Mouse (Mus musculus): Measurements from ENCODE around the gene E030018B13Rik. TPM values are rescaled to one million over a fixed set of nuclear protein-coding genes. Genes with fewer than 3 reads are reported as not detected.
A peak's percentile ranks its signal among the peaks of the same experiment; 100 is the strongest.

Gene E030018B13Rik
- polyA plus RNA-seq, 1 experiment from 2014 or later: 0.20 TPM

DNA sequence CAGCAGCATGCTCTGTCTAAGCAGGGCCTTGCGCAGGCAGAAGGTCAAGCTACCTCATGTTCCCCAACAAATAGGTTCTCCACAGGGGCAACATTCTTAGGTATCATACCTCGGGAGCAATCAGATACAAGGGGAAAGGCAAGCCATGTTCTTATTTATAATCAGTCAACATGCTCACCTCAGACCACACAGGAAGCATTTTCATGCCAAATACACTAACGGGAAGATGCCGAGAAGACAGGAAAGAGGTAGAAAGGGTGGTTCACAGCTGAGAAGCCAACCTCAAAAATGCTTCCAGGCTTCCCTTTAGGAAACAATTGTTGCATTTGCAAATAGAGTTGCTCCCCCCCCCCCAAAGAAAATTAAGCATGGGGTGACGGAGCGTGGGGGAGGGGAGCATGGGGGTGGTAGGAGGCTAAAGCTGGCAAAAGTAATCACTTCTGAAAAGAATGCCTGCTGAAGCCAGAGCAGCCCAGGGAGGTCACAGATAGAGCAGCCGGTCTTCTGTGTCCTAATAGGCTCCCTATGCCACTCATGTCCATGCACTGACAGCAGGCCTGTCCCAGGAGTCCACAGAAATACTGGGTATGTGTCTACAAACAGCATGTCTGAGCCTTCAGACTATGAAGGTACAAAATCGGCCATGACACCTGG, 5.4 kb downstream of the E030018B13Rik start:
- Histone ChIP-seq H3K9ac (no peak overlapping the region), H3K27ac (no peak overlapping the region), H3K4me3 (no peak overlapping the region), H3K27me3 (no peaks in the 10 kb centered on the region), H3K4me2 (no peak overlapping the region), H3K9me3 (replicated peaks) (no peaks in the 10 kb centered on the region), H3K36me3 (no peaks in the 10 kb centered on the region), H3K4me1 (replicated peaks) (peaks cover 76% of the 10 kb centered on the region)
- WGBS: 66% methylated on average over 8 of the region's 8 CpGs
- ATAC-seq (replicated peaks; ENCODE audit: insufficient number of reproducible peaks, insufficient read depth, low FRiP score, low read depth): no peak

DNA sequence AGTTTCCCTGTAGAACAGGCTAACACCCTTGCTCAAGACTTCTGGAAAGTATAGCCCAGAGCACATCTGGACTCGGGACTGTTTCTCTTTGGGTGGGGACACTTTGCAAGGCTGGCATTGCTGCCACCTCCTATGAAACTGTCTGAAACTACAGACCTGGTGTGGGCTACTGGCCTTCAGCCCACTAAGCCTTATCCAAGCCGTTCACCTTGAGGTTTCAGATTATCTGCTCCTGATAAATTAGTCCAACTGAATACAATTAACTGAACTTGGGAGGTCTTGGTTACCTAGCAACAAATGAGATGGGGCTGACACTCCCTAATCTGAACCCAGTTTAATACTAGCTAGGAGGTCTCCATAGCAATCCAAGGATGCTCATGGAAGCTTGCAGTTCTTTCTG, 5.9 kb downstream of the E030018B13Rik start:
- H3K4me2 ChIP-seq: no peak overlapping the region
- no peak overlapping the region for H3K27ac ChIP-seq
- no peak overlapping the region for H3K9ac ChIP-seq
- H3K4me1 ChIP-seq (replicated peaks): peaks cover 77% of the 10 kb centered on the region
- ATAC-seq (replicated peaks; ENCODE audit: insufficient number of reproducible peaks, insufficient read depth, low FRiP score, low read depth): no peak
- H3K36me3 ChIP-seq: no peaks in the 10 kb centered on the region
- no peak overlapping the region for H3K4me3 ChIP-seq
- WGBS: 68% methylated on average over 2 of the region's 2 CpGs
- no peaks in the 10 kb centered on the region for H3K27me3 ChIP-seq
- H3K9me3 ChIP-seq (replicated peaks): no peaks in the 10 kb centered on the region

DNA sequence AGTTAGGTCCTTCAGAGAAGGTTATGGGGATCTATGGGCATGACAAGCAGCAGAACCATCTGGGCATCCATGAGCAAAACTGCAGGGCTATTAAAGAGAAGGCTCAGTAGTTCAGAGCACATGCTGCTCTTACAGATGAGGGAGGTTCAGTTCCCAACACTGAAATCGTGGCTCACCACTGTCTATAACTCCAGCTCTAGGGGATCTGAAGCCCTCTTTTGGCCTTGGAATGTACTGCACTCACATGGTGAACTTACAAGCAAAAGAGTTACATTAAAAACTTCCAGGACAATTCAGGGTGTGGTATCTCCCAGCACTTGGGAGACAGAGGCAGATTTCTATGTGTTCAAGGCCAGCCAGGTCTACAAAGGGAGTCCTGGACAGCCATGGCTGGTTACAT, 6.3 kb downstream of the E030018B13Rik start:
- peaks cover 76% of the 10 kb centered on the region for H3K4me1 ChIP-seq (replicated peaks)
- H3K4me3 ChIP-seq: no peak overlapping the region
- no peaks in the 10 kb centered on the region for H3K27me3 ChIP-seq

DNA sequence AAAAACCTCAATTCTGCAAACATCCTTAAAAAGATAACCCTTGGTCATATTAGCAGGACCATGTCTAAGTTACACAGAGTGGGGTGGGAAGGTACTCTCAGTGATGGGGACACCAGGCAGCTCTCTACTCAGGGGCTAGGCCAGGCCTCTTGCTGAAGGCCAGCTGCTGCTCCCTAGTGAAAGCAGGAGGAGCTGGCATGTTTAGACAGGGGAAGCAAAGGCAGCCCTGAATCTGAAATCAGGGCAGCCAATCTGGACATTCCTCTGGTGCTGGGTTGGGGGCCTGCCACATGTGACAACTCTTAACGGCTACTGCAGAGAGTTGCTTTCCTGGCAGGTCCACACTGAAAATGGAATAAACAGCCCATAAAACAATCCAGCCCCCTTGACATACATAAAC, 7.5 kb downstream of the E030018B13Rik start:
- H3K9ac ChIP-seq: no peak overlapping the region
- no peak overlapping the region for H3K4me3 ChIP-seq

More for the DNA sequence above, 6.3 kb downstream of the E030018B13Rik start:
- Histone ChIP-seq H3K36me3 (no peaks in the 10 kb centered on the region), H3K27ac (no peak overlapping the region), H3K9ac (no peak overlapping the region), H3K4me2 (no peak overlapping the region), H3K9me3 (replicated peaks) (no peaks in the 10 kb centered on the region)
- ATAC-seq (replicated peaks; ENCODE audit: insufficient number of reproducible peaks, insufficient read depth, low FRiP score, low read depth): no peak
- WGBS: 84% methylated on average over 1 of the region's 1 CpGs

DNA sequence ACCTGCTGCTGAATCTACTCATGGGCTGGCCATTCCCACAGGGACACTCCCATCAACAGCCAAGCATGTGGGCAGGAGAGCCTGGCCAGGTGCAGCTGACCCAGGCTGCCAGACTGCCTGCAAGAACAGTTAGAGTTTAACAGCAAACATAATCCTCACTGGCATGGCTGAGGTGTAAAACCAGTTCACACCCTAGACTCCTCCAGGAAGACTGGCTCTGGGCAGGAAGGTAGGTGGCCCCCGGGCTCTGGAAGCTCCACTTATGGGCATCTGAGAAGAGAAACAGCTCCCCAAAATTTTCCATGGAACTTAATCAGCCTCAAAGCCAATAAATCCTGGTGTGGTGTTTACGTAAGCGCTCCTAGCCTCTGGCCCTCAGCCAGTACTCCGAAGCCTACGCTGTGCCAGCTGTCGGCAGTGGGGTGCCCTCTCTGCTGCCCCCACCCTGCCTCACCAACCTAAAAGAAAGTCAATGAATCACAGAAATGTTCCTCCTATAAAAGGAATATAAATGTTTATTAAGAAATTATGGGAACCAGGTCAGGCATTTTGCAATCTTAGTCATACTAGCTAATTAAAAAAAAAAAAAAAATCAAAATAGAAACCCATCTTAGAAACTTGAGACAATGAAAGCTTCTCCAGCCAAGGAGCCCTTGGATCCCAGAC, 8.2 kb downstream of the E030018B13Rik start:
- peak overlapping the region; percentile 69 for H3K27ac ChIP-seq
- H3K36me3 ChIP-seq: no peaks in the 10 kb centered on the region
- no peaks in the 10 kb centered on the region for H3K9me3 ChIP-seq (replicated peaks)
- no peak overlapping the region for H3K4me3 ChIP-seq
- no peak; the same call in 1 of the 2 replicates for ATAC-seq (replicated peaks; ENCODE audit: insufficient number of reproducible peaks, insufficient read depth, low FRiP score, low read depth)
- no peak overlapping the region for H3K9ac ChIP-seq
- 41% methylated on average over 6 of the region's 6 CpGs for WGBS
- peak overlapping the region; percentile 27; the same call in 1 of the 2 replicates for H3K4me2 ChIP-seq
- no peaks in the 10 kb centered on the region for H3K27me3 ChIP-seq
- peaks cover 71% of the 10 kb centered on the region for H3K4me1 ChIP-seq (replicated peaks)

More for the DNA sequence above, 7.5 kb downstream of the E030018B13Rik start:
- no peaks in the 10 kb centered on the region for H3K36me3 ChIP-seq
- peaks cover 71% of the 10 kb centered on the region for H3K4me1 ChIP-seq (replicated peaks)
- no peaks in the 10 kb centered on the region for H3K27me3 ChIP-seq
- H3K27ac ChIP-seq: peak overlapping the region; percentile 69; the same call in 1 of the 2 replicates
- no peak for ATAC-seq (replicated peaks; ENCODE audit: insufficient number of reproducible peaks, insufficient read depth, low FRiP score, low read depth)
- H3K9me3 ChIP-seq (replicated peaks): no peaks in the 10 kb centered on the region
- no peak overlapping the region for H3K4me2 ChIP-seq
- WGBS: 50% methylated on average over 1 of the region's 1 CpGs

DNA sequence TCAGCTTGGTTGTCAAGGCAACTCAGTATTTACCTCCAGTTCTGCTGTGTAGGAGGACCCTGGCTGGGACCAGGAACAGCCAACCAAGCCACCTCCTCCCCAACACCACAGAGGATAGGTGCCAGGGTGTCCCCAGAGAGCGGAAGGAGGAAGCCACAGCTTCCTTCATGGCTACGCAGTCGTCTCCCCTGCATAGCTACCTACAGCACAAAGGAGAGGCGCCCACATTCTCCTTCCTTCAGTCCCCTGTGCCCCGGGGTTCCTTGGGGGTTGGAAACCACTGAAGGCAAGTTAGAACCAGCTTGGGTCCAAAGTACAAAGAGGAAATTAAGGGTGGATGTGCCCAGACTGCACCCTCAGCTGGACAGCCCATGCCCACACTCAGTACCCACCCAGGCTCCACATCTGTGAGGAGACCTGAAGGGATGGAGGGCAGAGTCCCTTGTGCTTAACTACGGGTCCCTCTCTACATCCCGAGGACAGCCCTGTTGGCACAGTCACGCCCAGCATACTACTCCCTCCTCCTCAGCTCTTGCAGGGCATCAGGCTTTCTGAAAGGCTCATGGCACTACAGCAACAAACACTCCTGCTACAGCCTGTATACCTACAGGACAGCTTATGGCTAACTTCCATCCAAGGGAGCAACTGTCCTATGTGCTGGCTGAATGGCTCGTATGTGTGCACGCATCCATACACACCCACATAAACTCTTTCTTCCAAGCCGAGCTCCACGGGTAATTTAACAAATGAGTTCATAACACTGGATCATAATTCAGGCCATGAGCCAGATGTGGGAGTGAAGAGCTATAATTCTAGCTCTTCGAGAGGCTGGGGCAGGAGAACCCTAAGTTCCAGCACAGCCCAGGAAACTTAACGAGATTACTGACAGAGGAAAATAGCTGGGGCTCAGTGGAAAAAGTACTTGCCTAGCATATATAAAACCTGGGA, 9.0 kb downstream of the E030018B13Rik start:
- no peaks in the 10 kb centered on the region for H3K9me3 ChIP-seq (replicated peaks)
- H3K27ac ChIP-seq: peak overlapping the region; percentile 61
- no peak overlapping the region; the same call in 1 of the 2 replicates for H3K4me2 ChIP-seq
- H3K27me3 ChIP-seq: no peaks in the 10 kb centered on the region
- peaks cover 63% of the 10 kb centered on the region for H3K4me1 ChIP-seq (replicated peaks)
- no peaks in the 10 kb centered on the region for H3K36me3 ChIP-seq
- no peak for ATAC-seq (replicated peaks; ENCODE audit: insufficient number of reproducible peaks, insufficient read depth, low FRiP score, low read depth)
- WGBS: 59% methylated on average over 14 of the region's 14 CpGs
- no peak overlapping the region for H3K4me3 ChIP-seq
- H3K9ac ChIP-seq: no peak overlapping the region

DNA sequence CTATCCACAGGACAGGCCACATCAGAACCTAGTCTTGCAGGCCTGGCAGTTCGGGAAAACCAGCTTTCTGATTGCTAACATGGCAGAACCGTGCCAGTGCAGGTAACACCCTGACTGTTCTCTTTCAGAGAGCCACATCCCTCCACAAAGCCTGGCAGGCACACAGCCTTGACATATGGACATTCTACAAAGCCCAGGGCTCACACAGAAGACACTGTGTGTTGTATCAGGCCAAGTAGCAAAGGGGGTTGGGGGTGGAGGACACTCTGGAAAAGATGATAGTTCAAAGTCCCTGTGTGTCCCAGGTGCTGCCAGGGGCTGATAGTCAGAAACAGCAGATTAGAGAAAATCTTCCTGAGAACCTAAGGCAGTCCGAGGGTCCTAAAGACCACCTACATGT, 9.8 kb downstream of the E030018B13Rik start:
- Histone ChIP-seq H3K9ac (no peak overlapping the region), H3K27ac (0 out of 2 replicates have a peak overlapping the region, but pooled peaks have one; percentile 26), H3K27me3 (no peaks in the 10 kb centered on the region), H3K4me3 (no peak overlapping the region), H3K4me2 (no peak overlapping the region), H3K36me3 (no peaks in the 10 kb centered on the region), H3K9me3 (replicated peaks) (no peaks in the 10 kb centered on the region), H3K4me1 (replicated peaks) (peaks cover 55% of the 10 kb centered on the region)
- no peak for ATAC-seq (replicated peaks; ENCODE audit: insufficient number of reproducible peaks, insufficient read depth, low FRiP score, low read depth)
- 81% methylated on average over 3 of the region's 3 CpGs for WGBS

DNA sequence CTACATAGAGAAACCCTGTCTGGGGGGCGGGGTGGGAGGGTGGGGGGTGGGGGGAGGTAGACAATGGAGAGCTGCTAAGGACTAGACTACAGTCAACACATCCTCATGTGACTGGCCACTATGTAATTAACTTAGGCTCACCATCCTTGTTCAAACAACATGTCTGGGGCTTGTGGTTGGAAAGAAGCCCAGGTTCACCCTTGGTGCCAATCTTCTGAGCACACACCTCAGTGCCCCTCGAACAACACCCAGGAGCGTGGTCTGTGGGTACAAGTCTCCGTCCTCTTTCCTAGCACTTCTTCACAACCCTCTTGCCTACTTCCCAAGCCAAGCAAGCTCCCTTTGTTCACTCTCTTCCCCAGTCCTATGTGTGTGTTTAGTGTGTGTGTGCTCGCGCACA, 10.5 kb downstream of the E030018B13Rik start:
- no peaks in the 10 kb centered on the region for H3K36me3 ChIP-seq
- no peaks in the 10 kb centered on the region for H3K9me3 ChIP-seq (replicated peaks)
- no peak overlapping the region for H3K4me2 ChIP-seq
- no peaks in the 10 kb centered on the region for H3K27me3 ChIP-seq
- no peak overlapping the region for H3K27ac ChIP-seq
- H3K4me3 ChIP-seq: no peak overlapping the region
- no peak overlapping the region for H3K9ac ChIP-seq
- peaks cover 49% of the 10 kb centered on the region for H3K4me1 ChIP-seq (replicated peaks)
- WGBS: 85% methylated on average over 6 of the region's 6 CpGs
- ATAC-seq (replicated peaks; ENCODE audit: insufficient number of reproducible peaks, insufficient read depth, low FRiP score, low read depth): no peak

DNA sequence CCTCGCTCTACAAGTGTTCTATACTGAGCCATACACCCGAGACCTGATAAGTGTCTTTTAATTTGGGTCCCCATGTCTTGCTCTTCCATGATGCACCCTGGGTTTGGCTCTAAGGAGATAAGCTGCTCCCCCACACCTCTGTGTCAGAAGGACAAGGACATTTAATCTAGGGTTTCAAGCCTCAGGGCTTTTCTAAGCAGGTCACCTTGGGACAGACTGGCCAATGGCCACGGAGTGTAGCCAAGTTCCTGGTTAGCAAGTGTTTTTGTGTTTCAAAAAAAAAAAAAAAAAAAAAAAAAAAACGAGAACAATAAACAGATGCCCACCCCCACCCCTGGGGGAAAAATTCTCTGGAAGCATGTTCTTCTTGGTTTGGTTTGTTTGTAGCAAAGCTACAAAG, 12.4 kb downstream of the E030018B13Rik start:
- peaks cover 51% of the 10 kb centered on the region for H3K4me1 ChIP-seq (replicated peaks)
- ATAC-seq (replicated peaks; ENCODE audit: insufficient number of reproducible peaks, insufficient read depth, low FRiP score, low read depth): no peak
- H3K36me3 ChIP-seq: no peaks in the 10 kb centered on the region
- no peaks in the 10 kb centered on the region for H3K9me3 ChIP-seq (replicated peaks)
- H3K9ac ChIP-seq: no peak overlapping the region
- H3K4me2 ChIP-seq: no peak overlapping the region
- H3K27ac ChIP-seq: no peak overlapping the region
- no peak overlapping the region for H3K4me3 ChIP-seq
- 74% methylated on average over 4 of the region's 4 CpGs for WGBS
- H3K27me3 ChIP-seq: no peaks in the 10 kb centered on the region

DNA sequence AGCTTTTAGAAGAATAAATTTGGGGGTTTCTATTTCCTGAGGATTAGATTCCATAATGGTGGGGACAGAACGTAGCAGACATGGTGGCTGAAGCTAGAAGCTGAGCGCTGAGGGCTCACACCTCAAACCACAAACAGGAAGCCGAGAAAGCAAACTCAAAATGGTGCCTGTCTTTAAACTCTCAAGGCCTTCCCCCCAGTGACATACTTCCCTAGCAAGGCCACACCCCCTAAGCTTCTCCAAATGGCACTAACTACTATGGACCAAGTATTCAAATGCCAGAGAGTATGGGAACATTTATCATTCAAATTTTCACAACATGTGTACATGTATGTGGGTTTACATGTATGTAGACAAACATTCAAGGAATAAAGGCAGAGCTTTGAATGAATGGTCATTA, 13.5 kb downstream of the E030018B13Rik start:
- Histone ChIP-seq H3K36me3 (no peaks in the 10 kb centered on the region), H3K9me3 (replicated peaks) (no peaks in the 10 kb centered on the region), H3K27me3 (no peaks in the 10 kb centered on the region), H3K9ac (no peak overlapping the region), H3K4me1 (replicated peaks) (peaks cover 50% of the 10 kb centered on the region), H3K4me3 (no peak overlapping the region), H3K4me2 (no peak overlapping the region), H3K27ac (no peak overlapping the region)
- WGBS: 90% methylated on average over 3 of the region's 3 CpGs
- no peak for ATAC-seq (replicated peaks; ENCODE audit: insufficient number of reproducible peaks, insufficient read depth, low FRiP score, low read depth)

DNA sequence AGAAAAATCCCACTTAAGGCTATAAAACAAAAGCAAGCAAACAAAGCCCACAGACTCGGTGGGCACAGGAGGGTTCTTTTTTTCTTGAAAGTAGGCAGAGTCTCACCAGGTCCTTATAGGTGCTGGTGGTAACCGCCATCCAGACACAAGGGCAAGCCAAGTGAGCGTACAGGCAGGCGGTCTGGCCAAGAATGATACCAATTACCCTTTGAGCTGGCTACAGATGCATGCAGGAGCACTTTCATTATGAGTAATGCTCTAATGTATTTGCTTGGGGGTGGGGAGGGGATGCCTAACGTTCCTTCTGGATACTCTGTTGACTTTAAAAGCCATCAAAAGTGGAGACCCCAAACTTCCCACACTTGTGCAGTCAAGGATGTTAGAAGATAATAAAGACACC, 14.1 kb downstream of the E030018B13Rik start:
- no peaks in the 10 kb centered on the region for H3K27me3 ChIP-seq
- H3K9ac ChIP-seq: no peak overlapping the region
- H3K36me3 ChIP-seq: no peaks in the 10 kb centered on the region
- no peak for ATAC-seq (replicated peaks; ENCODE audit: insufficient number of reproducible peaks, insufficient read depth, low FRiP score, low read depth)
- H3K27ac ChIP-seq: no peak overlapping the region
- no peaks in the 10 kb centered on the region for H3K9me3 ChIP-seq (replicated peaks)
- H3K4me3 ChIP-seq: no peak overlapping the region
- WGBS: 88% methylated on average over 5 of the region's 5 CpGs
- H3K4me1 ChIP-seq (replicated peaks): peaks cover 50% of the 10 kb centered on the region
- no peak overlapping the region for H3K4me2 ChIP-seq
